Mouse (Mus musculus) spleen, embryonic (tissue): Measurements from ENCODE around the gene Krt33a.

ENCODE experiments used
- CTCF ChIA-PET: fragments of 350-600 bp; sonication (Branson Sonifier 250); formaldehyde crosslinking; loops from one replicate; lab custom pipeline; 2022; lab: Charles Lee

Gene Krt33a

DNA sequence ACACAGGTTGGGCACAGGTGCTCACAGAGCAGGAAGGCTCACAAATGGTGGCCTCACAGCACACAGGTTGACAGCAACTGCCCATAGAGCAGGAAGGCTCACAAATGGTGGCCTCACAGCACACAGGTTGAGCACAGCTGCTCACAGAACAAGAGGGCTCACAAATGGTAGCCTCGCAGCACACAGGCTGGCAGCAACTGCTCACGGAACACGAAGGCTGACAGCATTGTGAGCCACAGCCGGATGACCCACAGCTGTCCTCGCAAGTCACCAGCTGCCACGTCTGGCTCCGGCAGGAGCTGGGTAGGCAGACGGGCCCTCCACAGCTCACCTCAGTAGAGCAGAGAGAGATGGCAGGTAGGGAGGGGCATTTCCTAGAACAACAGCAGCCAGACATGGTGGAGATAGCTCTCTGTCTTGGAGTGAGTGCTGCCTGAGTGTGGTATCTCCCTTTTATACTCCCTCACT, 29.8 kb downstream of the Krt33a start, which contains the start of gene Krtap16-1:
Gene Krtap16-1, minus strand, starts transcription at position 418 of the 468 bp plus-strand sequence.
- CTCF ChIA-PET: no interaction called here

DNA sequence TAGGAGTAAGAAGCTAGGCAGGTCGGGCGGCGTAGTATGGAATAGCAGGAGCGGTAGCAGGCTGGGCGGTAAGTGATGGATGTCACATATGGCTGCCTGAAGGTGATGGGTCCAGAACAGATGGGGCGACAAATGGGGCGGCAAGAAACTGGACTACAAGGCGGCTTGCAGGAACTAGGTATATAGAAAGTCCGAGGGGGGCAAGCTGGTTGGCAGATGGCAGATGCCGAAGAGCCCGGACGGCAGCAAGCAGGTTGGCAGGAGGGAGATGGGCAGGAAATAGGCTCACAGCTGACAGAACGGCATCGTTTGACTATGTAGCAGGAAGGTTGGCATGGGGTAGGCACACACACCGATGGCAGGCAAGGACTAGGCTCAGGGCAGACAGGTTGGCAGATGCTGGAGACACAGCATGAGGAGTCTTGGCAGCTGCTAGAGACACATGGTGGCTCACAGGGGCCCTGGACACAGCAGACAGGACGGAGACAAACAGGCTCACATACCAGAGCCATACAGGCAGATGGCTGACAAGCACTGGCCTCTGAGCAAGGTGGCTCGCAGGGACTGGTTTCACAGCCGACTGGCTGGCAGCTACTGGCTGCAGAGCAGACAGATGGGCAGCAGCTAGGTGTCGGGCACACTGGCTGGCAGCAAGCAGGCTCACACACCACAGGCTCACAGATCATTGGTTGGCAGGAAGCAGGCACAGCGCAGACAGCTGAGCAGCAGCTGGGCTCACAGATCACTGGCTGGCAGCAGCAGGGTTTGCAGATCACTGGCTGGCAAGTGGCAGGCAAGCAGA, 30.5 kb downstream of the Krt33a start:
- CTCF ChIA-PET: no interaction called here

DNA sequence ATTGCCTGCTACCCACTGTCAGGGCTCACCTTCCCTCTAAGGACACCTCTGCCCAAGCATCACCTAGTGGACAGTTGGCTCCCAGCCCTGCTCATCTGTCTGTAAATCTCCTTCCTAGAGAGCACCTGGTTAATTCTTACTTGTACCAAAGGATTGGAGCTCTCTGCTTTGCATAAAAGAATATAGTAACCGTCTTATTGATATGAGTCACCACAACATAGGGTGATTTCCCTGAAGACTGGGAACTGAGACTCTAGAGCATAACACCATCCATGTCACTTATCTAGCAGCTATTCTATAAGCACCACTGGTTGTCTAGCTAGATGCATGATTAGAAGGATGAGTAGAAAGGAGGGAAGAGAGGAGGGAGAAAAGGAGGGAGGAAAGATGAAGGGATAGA, 32.6 kb downstream of the Krt33a start:
- CTCF ChIA-PET: no interaction called here

DNA sequence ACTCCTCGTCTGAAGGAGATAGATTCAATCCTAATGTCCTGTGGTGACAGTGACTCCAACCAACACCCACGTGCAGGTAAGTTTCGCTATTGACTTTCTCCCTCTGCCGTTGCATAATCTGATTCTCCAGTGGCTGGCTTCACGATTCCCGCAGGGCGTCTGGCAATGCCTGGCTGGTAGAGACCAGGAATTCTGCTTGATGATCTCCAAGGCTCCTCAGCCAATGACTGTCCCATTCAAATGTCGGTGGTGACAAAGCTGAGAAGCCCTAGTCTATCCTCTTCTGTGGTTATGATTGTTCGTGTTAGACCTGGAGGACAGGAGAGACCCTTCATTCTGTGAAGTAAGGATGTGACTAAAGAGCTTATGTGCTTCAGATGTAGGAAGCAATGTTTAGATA, 33.3 kb downstream of the Krt33a start:
- CTCF ChIA-PET: no interaction called here

DNA sequence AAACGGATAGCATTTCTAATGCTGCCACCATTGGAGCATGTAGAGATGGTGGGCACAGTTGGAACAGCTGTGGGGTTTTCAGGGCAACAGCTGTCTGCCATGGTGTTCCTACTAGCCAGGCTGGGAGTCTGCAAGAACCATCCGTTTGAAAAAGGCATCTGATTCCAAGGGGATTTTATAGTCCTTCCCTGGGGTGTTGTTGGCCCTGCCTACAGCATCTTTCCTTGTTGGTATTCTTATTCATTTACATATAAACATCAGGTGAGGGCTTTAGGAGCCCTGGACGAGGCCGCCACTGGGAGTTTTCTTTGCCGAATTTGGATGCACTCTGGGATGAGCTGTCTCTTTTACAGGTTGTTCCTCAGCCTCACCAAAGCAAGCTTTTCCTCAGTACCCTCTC, 37.1 kb downstream of the Krt33a start, which contains the start of gene Krtap29-1:
Gene Krtap29-1, minus strand, starts transcription at position 101 of the 400 bp plus-strand sequence.
- CTCF ChIA-PET: no interaction called here

DNA sequence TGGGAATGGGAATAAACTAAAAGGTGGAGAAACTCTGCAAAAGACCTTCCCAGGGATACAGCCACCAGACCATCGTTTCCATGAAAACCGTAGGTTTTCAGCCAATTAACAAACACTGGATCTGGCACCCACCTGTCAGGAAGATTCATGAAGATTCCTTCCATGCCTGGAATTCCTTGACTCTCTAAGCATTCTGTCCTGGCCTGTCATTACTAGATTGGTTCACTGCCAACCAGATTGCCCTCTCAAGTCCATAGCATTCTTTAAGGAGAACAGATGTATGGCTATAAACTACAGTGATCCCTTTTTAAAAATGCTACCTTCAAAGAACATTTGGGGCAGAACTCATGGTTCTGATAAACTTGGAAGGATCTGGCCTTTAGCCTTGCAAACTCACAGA, 50.1 kb downstream of the Krt33a start:
- CTCF ChIA-PET: no interaction called here

DNA sequence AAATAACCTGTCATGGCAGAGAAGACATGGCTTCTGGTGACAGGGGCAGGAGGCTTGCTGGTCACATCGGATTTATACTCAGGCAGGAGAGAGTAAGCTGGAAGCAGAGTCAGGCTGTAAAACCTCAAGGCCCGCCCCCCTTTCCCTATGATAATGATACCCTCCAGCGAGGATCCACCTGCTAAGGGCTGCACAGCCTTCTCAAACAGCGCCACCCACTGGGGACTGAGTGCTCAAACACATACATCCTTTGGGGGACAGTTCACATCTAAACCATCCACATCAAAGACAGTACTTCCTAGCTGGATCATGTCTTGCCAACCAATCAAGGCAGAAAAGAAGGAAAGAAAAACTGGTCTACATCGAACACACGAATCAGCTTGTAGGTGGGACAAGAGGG, 51.8 kb downstream of the Krt33a start:
- CTCF ChIA-PET: no interaction called here
